Mouse (Mus musculus): ENCODE results near the gene Pou6f2.

DNA sequence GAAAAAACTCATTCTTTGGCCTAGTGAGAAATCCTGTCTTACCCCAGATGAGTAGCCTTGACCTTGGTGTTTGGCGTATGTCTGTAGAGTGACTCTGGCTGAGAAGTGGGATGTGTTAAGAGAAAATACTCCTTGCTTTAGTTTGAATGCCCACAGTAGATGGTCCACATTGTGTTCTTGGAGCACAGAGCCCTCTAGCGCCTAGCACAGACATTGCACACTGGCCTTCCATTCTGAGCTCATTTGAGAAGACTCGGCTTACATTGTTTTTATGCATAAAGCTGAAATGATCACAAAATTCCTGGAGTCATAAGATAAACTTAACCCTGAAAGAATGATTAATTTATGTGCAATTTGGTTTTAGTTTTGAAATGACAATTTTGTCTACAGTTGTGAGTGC is 223.5 kb downstream of the Pou6f2 start:
- TF ChIP-seq EP300 (IDR thresholded peaks at IDR 0.05; ENCODE audit: low read depth in 1 of 2, low read length in 2 of 2) (no peak), ELF1 (IDR thresholded peaks at IDR 0.05; ENCODE audit: low read depth, low read length) (no peak), GATA1 (IDR thresholded peaks at IDR 0.05; ENCODE audit: low read depth, low read length) (no peak), TAL1 (IDR thresholded peaks at IDR 0.05; ENCODE audit: low read length) (no peak)

Data from MEL (cell line).